Mouse (Mus musculus) heart, adult 2 months (tissue): ENCODE measurements around the gene Use1.

Experiments used
- CTCF ChIP-seq: fragments of 200-600 bp; IDR thresholded peaks from 2 replicates; pipeline ENCODE4 v1.8.1; 2022; ENCODE audit warnings: antibody characterized with exemption, mild to moderate bottlenecking, moderate library complexity
- POLR2A ChIP-seq: fragments of 200-500 bp; IDR thresholded peaks from 2 replicates; pipeline ENCODE4 v1.6.1; 2011; ENCODE audit warnings: mild to moderate bottlenecking, low read depth, low read length, control low read depth; ENCODE audit not compliant: insufficient read depth

DNA sequence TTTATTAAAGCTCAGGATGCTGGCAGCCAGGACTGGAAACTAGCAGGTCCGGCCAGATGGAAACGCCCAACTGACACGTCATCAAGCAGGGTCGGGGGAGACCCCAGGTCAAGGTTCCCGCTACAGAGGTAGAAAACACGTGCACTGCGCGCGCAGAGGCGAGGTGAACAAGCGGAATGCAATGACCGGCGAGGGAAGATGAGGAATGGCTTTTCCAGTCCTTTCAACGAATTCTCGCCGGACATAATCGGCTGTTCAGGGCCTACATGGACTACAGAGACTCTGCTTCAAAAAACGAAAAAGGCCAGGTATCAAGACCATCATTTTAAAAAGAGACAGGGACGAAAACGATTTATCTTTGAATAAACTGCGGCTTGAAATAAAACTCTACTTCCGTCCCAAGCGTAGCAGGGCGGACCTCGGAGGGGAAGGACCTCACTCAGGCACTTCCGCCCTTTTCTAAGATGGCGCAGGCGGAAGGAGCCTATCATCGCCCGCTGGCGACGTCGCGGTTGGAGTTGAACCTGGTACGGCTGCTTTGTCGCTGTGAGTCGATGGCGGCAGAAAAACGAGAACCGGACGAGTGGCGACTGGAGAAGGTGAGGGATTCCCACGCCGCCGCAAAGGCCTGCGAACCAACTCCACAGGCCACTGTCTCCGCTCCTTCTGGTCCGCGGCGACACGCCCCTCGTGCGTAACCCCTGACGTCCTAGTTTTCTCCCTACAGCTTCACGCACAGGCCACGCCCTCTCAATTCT lies at the start of gene Use1:
- TF ChIP-seq CTCF (no peak), POLR2A (peak; percentile 81)
